Mouse (Mus musculus) retina, embryonic 14.5 days (tissue): ENCODE measurements around the gene Dennd1c.

Source experiments
- DNase-seq: peaks from one replicate; pipeline ENCODE4 v3.0.0-alpha.2; 2015; ENCODE audit warnings: low spot score

Dennd1c gene

GRCm38 (mm10) chr17:57095855-57096622 is 17.7 kb upstream of the Dennd1c start:
- DNase-seq, result peak; percentile 83

GRCm38 (mm10) chr17:57094222-57094621 is 15.9 kb upstream of the Dennd1c start:
- no peak for DNase-seq

GRCm38 (mm10) chr17:57087049-57087832 is 8.9 kb upstream of the Dennd1c start, which contains the start of gene Tubb4a:
TSS of gene Tubb4a (minus strand) at chr17:57087782.
- peak; percentile 77 for DNase-seq

- DNase-seq, result no peak
These were observed 7.8 kb upstream of the Dennd1c start for GRCm38 (mm10) chr17:57085970-57086757.

- no peak for DNase-seq
These were observed 4.2 kb upstream of the Dennd1c start for GRCm38 (mm10) chr17:57082481-57082880.

GRCm38 (mm10) chr17:57081234-57081842 is 3.0 kb upstream of the Dennd1c start:
- no peak for DNase-seq

- no peak for DNase-seq
These were observed 1.6 kb upstream of the Dennd1c start for GRCm38 (mm10) chr17:57079919-57080318.

GRCm38 (mm10) chr17:57076916-57077315 is 1.4 kb downstream of the Dennd1c start:
- no peak for DNase-seq

- peak; percentile 80 for DNase-seq
These were observed 7.6 kb downstream of the Dennd1c start for GRCm38 (mm10) chr17:57070699-57071098.

- DNase-seq, result no peak
These were observed 8.0 kb downstream of the Dennd1c start for GRCm38 (mm10) chr17:57070272-57070671.

- DNase-seq, result no peak
These were observed 11.4 kb downstream of the Dennd1c start for GRCm38 (mm10) chr17:57066908-57067307.

- no peak for DNase-seq
These were observed 15.3 kb downstream of the Dennd1c start for GRCm38 (mm10) chr17:57063031-57063430.

GRCm38 (mm10) chr17:57062548-57062947 is 15.8 kb downstream of the Dennd1c start:
- DNase-seq, result no peak

GRCm38 (mm10) chr17:57062011-57062521 is 16.2 kb downstream of the Dennd1c start:
- no peak for DNase-seq

GRCm38 (mm10) chr17:57061069-57061468 is 17.2 kb downstream of the Dennd1c start:
- no peak for DNase-seq

GRCm38 (mm10) chr17:57060231-57060801 is 18.0 kb downstream of the Dennd1c start:
- DNase-seq, result peak; percentile 98

- peak; percentile 84 for DNase-seq
These were observed 18.8 kb downstream of the Dennd1c start, which contains the start of gene Slc25a23 for GRCm38 (mm10) chr17:57059486-57059977. TSS of gene Slc25a23 (minus strand) at chr17:57059863.

- peak; percentile 18 for DNase-seq
These were observed 19.3 kb downstream of the Dennd1c start, which contains the start of gene Crb3 for GRCm38 (mm10) chr17:57058891-57059485. TSS of gene Crb3 (plus strand) at chr17:57059105.

GRCm38 (mm10) chr17:57056246-57056645 is 22.1 kb downstream of the Dennd1c start:
- DNase-seq, result no peak

GRCm38 (mm10) chr17:57051679-57052078 is 26.6 kb downstream of the Dennd1c start:
- DNase-seq, result peak; percentile 32
